ENCODE assay signal across 19 mouse cellular contexts in genomic region chr5:142983174-142983573, GRCm38 (mm10). TPM values are rescaled to one million over a fixed set of nuclear protein-coding genes. Genes with fewer than 3 reads are reported as not detected.
"Had no signal": no experiment of that assay in that cellular context is flagged by ENCODE, and none has a peak within 500 bp of the region (broad histone marks: within the 10 kb centered on the region; RNA-seq: fewer than 3 reads in every experiment).

No protein-coding gene starts in this region.

- ATAC-seq: midbrain, embryonic 13.5 days; midbrain, embryonic 16.5 days had no signal

- H3K9ac ChIP-seq: limb, embryonic 12.5 days; limb, embryonic 15.5 days; lung, embryonic 14.5 days; midbrain, embryonic 13.5 days; neural tube, embryonic 13.5 days had no signal

- H3K4me1 ChIP-seq: limb, embryonic 12.5 days; limb, embryonic 15.5 days; midbrain, embryonic 10.5 days; midbrain, embryonic 13.5 days; neural tube, embryonic 13.5 days had no signal

- H3K36me3 ChIP-seq: limb, embryonic 15.5 days; midbrain, embryonic 10.5 days; midbrain, embryonic 13.5 days; neural tube, embryonic 13.5 days had no signal

- H3K4me2 ChIP-seq: limb, embryonic 12.5 days; limb, embryonic 15.5 days; lung, embryonic 14.5 days; midbrain, embryonic 13.5 days; neural tube, embryonic 13.5 days had no signal

- H3K9me3 ChIP-seq: limb, embryonic 15.5 days; neural tube, embryonic 13.5 days had no signal

- H3K27me3 ChIP-seq: limb, embryonic 12.5 days; limb, embryonic 15.5 days; midbrain, embryonic 13.5 days; neural tube, embryonic 13.5 days had no signal

- H3K4me3 ChIP-seq: limb, embryonic 12.5 days; limb, embryonic 15.5 days; midbrain, embryonic 10.5 days; midbrain, embryonic 13.5 days; myocyte; neural tube, embryonic 13.5 days had no signal

- H3K27ac ChIP-seq: limb, embryonic 12.5 days; limb, embryonic 15.5 days; macrophage; midbrain, embryonic 10.5 days; midbrain, embryonic 13.5 days; neural tube, embryonic 13.5 days had no signal

- DNase-seq: kidney, adult 18-20 months; kidney, adult 9 months; kidney, postnatal 14 days; kidney, postnatal 4 days; left cerebral cortex, postnatal 4 days; lung, embryonic 14.5 days; thymus, adult 18-20 months; thymus, postnatal 14 days; thymus, postnatal 4 days had no signal

RNA-seq across cellular contexts. Expression of gene Fscn1, which starts 23.0 kb away (rescaled TPM):
- total RNA-seq: monocyte, adult 5-6 weeks; neutrophil, adult 5-6 weeks had no signal
